Mouse (Mus musculus) v-Abl transformed pro-B cells (cell line): ENCODE measurements around the gene Spock1.
"Not testable (repeated sequence)": the region's sequence is repeated elsewhere in the genome, so short reads cannot be mapped to it uniquely, and the experiment has no call there.

ENCODE experiments used
- in situ Hi-C, 2 experiments: fragments of 400-800 bp; cut with MboI; formaldehyde crosslinking; loops; one replicate each; pipeline ENCODE4 v1.15.1; 2025; ENCODE audit not compliant: unreplicated experiment in 2 of 2

The Spock1 gene

DNA sequence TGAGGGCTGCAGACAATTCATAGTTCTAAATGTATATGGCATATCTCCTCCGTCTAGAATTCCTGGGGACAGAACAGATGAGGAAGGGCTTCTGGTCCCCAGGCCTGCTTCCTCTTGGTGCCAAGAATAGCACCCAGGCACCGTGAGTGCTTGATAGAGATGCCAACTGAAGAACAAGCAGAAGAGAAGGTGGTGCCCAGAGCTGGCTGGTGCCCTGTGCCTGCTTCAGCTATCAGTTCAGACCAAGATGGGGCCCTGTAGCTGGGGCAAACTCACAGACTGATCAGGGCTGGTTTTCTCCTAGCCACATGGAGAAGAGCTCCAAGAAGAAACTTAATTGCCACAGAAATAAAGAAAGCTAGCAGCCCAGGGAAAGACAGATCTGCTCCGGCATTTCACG is 385.8 kb downstream of the Spock1 start:
- in situ Hi-C loops, result no loop called here

DNA sequence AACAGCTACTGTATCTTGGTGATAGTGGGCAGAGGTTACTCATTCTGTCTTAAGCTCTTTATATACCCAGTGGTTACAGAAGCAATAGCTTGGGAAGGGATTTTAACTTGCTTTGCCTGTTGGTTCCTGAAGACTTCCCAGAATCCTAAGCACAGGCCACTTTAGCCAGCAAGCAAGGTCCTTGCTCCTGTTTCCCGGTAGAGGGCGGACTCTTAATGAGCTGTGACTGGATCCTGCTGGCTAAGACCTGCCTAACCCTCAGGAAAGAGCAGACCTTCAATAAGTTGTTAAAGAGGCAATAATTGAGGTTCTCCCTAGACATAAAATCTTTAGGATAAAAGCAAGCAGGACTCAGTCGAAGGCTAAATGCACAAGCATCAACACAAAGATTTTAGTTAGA is 387.0 kb downstream of the Spock1 start:
- in situ Hi-C loops, result no loop called here

DNA sequence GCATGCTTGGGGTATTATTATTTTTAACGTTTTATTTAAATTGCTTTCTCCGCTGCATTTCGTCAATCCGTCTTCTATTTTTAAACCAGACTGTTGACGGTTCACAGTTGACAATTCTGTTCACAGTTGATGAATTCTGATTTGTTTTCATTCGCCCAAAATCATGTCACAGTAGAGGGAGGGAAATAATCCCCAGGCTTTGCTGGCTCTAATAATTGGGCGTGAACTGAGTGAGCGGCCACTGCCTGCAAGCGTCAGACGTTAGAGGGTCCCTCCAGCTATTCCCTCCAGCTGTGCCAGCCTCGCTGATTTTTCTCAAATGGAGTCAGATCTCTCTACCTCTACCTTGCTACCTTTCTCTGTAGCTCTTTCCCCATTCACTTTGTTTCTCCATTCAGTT is 388.3 kb downstream of the Spock1 start:
- in situ Hi-C loops, result no loop called here

DNA sequence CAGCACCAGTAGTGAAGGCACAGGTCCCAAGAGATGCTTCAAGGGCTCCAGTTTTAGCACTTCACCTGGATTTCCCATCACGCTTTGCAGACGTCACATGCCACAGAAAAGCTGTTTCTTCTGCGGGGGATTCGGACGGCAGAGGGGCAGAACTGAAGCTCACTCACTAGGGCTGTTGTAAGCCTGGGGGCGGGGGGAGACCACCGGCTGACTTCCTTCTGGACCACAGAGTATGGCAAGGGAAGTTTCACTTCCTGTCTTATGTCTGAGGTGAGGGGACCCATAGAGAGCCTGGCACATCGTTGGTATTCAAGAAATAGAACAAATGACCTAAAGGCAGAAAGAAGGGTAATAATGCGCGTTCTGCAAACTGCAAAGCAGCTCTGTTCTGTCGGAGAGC is 392.4 kb downstream of the Spock1 start:
- in situ Hi-C loops, result no loop called here

DNA sequence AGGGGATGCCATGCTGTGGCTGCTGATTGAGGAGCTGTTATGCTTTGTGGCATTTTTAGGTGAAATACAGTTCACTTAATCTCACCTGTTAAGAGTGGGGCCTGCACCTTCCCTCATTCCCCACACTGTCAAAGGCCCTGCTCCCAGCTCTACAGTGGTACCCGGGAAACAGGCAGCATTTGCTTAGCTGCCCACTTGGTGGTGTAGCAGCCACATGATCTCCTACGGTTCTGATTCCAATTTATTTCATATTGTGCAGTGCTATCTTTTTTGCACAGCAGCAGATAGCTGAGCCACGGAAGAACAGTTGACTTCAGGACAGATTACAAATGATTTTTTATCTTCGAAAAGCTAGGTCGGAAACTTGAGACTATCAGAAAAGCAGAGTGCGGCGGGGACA is 406.6 kb downstream of the Spock1 start:
- in situ Hi-C loops, result no loop called here

DNA sequence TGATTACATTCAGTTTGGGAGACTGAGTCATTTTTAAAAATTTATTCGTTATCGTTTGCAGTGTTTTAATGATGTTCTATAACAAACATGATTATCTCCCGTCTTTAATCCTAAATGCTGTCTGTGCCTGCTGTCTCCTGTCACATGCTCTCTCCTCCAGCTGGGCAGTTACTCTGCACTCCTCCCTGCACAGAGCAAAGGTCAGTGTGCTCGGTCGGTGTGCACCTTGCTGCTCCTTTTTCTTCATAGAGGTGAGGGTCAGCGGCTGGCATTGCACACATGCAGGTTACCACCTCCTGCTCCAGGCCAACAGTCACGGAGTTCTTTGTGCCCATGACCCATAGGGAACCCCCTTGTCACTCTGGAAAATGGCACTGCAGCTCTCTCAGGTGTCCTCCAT is 411.4 kb downstream of the Spock1 start:
- in situ Hi-C loops, result no loop called here

DNA sequence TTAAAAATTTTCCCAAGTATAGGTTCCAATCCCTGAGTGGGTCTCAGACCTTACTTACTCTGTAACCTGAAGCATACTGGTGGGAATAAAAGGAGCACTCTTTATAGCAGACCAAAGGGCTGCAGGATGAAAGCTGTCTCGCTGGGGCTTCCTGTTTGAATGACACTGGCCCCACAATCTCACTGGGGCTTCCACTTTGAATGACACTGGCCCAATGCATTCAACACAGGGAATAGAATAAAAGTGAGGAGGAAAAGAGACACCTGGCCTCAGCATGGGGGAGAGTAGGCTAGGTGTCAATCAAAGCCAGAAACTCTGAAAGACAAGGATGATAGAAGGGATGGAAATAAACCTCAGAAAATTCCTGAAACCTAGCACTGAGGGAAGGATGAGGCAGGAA is 413.3 kb downstream of the Spock1 start:
- in situ Hi-C loops, result no loop called here

DNA sequence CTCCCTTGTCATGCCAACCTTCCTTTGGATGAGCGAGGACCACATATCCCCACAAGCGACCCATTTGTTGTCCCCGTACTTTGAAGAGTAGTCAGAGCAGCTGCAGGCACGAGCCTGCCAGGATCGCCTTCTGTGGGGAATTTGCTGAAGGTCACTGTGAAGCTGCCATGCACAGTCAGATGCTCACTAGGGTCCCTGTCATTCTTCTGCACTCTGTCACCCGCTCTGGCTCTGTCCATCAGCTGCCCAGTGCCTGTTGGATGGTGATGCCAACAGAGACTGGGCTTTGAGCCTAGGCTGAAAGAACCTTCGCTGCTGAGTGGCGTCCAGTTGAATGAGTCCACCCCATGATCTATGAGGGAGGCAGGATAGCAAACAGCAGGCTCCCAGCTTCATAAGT is 419.2 kb downstream of the Spock1 start:
- in situ Hi-C loops, result no loop called here

DNA sequence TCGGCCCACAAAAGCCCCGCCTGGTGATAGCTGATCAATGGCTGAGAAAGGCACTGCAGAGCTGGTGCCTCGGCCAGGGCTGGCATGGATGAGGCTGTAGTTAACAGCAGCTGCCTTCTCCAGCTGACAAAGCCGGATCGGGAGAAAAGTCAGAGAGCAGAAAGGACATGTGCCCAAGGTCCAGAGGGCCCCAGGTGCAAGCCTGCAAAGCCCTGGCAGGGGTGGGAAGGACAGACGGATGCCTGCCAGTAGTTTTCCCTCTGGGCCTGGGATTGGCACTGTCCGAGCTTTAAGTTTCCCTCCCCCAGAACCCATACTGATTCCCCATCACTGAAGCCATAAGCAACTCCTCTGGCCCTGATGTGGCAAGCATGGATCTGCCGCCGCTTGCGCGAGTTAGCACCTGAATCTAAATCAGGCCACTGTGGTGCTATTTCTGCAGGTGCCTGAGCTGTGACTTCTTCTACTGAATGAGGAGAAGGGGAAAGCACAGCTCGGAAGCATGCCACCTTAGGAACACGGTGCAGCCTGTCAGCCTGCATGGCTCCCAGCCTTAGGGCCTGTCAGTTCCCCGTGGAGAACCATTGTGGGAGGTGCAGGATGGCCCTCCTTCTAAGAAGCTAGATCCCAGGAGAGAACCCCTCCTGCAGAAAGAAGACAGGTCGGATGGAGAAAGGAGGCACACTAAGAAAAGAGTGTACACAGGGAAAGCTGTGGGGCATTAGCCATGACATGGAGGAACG is 423.5 kb downstream of the Spock1 start:
- in situ Hi-C loops, result no loop called here

DNA sequence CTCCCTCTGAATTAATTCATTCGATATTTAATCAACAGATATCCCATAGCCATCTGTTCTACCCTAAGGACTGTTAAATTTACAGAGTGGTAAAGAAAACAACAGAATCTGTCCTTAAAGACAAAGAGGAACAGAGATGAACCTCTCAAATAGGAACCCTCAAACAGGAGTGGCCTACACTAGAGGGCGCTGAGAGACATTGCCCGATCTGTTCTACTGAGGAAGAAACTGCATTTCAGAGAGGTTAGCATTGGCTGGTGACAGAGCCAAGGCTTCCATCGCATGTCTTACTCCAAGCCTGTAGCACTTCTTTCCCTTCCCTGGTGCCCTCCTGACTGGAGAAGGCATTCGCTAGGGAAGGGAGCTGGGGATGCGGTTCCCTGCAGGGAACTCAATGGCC is 431.4 kb downstream of the Spock1 start:
- in situ Hi-C loops, result no loop called here

DNA sequence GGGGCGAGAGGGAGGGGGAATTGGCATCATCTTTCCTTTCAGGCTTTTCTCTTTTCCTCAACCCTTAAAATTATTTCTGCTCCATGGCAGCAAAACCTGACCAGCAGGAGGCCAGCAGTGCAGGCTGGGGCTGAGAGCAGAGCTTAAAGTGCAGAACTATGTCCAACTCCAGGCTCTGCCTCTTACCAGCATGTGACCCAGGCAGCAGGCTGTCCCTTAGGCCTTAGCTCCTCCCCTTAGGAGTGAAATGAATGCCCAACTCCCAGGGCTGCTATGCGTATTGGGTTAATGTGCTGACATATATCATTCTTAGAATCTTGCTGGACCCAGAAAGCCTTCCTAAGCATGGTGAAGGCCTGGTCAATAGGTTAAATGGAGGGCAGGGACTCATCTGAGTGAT is 434.1 kb downstream of the Spock1 start:
- in situ Hi-C loops, result no loop called here

DNA sequence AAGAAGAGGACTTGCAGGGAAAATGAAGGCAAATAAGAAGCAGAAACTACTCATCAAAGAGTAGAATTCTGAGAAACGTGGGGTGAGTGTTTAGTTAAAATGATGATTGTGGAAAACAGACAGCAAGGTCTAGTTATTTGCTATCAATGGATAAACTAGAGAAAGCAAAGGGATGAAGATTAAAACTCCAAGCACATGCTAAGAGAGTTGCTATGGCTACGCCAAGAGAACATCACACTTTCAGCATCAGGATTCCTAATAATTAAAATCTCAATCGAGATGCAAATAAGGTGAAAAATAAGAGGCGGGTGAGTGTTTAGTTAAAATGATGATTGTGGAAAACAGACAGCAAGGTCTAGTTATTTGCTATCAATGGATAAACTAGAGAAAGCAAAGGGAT is 437.2 kb downstream of the Spock1 start:
- in situ Hi-C loops, result not testable (repeated sequence)

DNA sequence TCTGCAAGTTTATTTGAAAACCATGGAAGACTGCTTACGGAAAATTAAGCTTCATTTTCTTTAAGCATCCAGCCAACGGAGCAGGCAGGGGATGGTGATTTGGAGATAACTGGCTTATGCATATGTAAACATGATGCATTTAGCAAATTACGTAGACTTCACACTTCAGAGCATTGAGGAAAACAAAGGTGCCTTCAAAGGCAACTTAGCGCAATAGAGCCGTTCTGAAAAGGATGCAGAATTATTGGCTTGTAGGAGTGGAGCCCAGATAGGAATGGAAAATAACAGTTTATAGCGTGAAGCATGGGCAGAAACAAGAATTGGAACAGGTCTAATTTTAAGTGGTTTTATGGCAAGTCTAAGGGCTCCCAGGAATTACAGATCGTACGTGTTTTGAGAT is 448.2 kb downstream of the Spock1 start:
- in situ Hi-C loops, result no loop called here

DNA sequence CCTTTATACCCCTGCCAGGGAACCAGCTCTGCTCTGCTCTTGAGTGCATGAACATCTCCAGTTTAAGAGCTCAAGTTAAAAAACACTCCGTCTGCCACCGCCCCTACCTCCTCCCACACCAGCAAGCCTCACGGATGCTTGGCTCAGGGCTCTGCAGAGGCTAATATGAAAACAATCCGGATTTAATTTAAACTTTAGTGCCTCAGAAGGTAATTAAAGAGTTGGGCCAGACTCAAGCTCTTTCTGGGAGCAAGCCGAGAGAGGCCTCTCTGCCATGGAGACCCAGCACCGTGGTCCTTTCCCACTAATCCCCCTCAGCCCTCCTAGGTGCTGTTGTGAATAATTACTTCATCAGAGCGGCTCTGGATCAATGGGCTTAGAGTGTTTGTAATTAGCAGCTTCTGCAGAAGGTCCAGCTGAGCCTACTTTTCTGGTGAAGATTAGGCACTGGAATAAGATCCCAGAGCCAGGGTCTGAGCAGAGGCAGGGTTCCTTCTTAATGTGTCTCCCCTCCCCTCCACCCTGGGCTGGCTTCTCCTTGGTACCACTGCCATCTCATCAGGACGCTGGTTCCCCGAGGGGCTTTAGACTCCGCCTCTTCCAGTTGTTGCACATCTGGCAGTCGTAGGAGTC is 457.8 kb downstream of the Spock1 start:
- in situ Hi-C loops, result no loop called here

DNA sequence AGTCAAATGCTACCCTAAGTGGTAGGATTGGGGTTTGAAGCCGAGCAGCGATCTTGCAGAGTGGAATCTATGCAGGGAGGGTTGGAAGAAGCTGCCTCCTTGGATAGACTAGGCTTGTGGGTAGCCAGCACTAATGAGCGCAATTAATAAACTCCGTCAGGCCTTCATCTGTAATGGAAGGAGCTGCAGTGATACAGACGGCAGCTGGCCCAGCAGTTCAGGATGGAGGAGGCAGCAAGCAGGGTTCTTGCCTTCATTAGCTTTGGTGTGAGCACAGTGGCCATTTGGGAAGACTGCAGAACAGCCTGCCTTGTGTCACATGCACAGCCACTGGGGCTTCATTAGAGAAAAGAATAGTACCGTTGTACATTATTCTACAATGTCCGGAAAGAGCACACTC is 459.2 kb downstream of the Spock1 start:
- in situ Hi-C loops, result no loop called here

DNA sequence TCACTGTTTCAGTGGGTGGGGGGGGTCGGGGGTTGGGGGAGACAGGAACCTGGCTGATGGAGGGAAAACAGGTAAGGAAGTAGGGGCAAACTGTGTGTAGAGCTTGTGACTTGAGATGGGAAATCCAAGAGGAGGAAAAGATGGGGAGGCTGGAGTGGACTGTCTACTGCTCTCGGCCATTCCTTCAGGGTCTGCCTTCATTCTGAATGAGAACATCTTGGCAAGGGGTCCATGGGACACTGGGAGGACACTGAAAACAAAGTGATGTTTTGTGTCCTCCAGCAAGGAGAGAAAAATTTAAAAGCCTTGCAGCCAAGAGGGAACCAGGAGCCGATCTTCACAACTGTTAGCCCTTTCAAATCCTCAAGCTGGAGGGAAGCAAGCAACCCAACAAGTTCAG is 463.2 kb downstream of the Spock1 start:
- in situ Hi-C loops, result no loop called here

DNA sequence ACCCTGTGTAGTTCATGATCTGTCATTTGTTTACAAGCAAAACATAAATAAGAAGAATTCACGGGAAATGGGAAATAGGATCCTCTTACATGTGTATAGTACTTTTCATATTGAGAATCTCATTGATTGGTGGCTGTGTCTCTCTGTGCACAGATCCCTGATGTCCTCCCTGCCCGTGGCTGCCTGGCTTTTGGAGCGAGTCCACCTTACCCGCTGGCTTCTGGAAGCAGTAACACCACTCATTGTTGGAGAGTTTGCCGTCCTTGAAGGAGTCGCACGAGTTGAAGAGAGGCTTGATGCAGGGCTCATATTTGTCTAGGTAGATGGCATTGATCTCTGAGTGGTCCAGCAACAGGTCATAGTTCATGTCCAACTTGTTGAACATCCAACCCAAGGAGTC is 468.0 kb downstream of the Spock1 start:
- in situ Hi-C loops, result no loop called here

DNA sequence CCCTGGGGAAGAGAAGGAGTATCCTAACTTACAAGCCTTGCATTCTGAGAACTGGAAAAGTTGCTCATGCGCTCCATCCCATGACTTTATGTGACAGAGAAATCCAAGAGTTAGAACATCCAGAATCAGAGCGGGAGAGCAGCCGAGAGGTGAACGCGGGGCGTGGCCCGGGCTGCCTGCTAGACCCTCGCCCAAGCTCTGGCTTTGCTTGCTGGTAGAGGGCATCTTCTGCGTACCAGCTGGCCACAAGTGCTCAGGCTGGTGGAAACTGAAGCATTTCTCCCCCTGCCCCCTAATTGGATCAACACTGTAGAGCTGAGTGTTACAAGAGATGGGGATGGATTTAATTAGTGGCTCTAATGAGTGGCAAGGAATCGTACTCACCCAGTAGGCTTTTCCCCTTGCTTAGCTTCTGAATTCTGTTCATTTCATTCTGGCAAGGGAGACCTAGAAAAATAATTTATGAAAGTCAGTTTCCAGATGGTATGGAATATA is 472.4 kb downstream of the Spock1 start:
- in situ Hi-C loops, result no loop called here

DNA sequence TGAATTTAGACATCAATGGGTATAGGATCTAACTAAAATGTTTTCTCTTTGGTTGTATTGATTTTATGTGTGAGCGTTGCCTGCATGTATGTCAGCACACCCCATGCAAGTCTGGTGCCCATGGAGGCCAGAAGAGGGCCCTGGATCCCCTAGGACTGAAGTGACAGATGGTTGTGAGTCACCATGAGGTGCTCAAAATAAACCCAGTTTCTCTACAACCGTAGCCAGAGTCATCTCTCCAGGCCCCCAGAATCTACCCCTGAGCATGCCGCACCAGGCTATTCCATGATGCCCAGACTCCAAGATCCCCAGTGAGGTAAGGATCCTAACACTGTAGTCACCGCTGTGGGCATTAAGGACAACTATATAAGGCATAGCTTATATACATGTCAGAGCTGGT is 474.3 kb downstream of the Spock1 start:
- in situ Hi-C loops, result no loop called here

DNA sequence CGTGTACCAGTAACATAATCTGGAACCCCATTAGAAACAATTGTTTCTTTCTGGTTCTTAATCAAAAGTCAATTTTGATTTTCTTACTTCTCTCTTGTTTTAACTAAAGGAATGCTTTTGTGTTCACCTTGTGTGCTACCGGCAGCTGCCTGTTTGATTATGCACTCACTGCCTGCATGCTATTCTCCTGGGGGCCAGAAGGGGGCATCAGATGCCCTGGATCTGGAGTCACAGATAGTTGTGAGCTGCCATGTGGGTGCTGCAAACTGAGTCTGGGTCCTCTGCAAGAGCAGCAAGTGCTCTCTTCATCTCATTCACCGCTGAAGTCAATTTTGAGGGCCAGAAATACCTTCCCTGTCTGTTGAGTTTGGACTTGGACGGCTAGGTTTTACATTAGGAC is 476.3 kb downstream of the Spock1 start:
- in situ Hi-C loops, result no loop called here

DNA sequence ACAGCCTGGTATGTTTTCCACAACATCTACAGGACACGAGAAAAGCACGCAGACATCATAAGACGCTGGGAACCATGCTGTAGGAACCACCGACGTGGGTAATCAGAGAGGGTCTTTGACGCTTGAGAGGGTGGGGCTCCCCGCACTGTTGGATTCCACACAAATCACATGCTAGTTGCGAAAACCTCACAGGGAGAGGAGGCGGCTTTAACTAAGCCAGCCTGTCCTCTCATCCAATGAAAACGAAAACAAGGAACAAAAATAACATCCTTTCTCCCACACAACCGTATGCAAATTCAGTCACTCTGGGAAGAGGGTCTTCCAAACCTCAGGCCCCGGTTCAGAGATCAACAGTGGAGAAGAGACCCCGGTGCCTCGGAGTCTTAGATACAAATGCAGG is 479.3 kb downstream of the Spock1 start:
- in situ Hi-C loops, result no loop called here

DNA sequence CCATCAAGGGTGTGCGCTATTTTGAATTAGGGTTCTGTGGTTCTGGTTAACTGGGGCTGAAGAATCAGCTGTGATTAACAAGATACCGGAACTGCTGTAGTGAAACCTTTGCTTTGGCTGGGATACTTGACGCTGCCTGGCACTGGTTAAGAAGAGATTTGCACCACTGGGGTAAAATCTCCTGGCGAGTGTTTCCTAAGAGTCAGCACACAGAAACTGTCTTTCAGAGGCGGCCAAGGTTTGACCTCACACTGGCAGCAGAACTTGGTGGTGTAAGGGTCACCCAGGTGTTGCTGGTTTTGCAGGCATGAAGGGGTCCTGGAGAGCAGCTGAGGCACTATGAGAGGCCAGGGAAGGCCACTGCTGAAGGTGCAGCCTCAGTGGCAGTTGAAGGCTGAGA is 489.4 kb downstream of the Spock1 start:
- in situ Hi-C loops, result no loop called here
